Mouse (Mus musculus) urinary bladder, postnatal 25 days (tissue): ENCODE data around the gene Tceal8.
"Not testable (repeated sequence)": the region's sequence is repeated elsewhere in the genome, so short reads cannot be mapped to it uniquely, and the experiment has no call there.

Source experiments
- DNase-seq: peaks from one replicate; pipeline ENCODE4 v3.0.0; 2022; ENCODE audit warnings: low spot score

The Tceal8 gene

DNA sequence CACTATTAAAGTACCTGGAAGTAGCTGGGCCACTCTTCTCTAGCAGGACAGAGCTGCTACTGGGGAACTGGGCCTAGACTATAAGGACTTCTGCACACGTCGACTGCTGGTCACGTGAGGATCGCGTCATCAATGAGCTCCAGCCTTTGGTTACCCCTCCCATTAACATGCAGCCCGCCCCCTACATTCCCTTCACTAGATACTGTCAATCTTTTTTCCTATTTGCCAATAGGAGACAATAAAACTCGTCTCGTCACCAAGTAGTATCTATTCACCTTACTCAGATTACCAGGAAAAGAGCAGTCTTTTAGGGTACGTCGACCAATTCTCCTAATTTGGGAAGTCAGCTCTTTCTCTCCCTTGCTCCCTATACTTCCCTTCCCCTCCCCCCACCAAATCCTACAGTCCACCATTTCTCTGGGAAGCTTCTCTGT is at the start of gene Tceal8:
Gene Tceal8, minus strand, starts transcription at position 225 of the 434 bp plus-strand sequence.
- peak; percentile 47 for DNase-seq

DNA sequence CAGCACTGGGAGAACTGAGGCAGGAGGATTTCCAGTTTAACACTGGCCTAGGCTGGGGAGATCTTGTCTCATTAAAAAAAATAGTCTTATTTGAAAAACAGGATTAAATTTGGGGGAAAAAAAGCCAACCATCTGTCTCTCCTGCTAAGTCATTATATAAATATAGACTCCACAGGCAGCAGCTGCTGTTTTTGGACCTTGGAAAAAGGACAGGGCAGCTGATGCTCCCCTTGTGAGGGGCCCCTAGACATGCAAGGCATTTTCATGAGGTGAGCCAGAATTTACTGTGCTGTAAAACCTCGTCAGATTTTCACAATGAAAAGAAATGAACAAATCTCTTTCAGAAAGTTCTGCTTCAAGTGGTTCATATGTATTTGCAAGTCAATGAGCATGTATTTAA is 44.2 kb upstream of the Tceal8 start:
- no peak for DNase-seq

DNA sequence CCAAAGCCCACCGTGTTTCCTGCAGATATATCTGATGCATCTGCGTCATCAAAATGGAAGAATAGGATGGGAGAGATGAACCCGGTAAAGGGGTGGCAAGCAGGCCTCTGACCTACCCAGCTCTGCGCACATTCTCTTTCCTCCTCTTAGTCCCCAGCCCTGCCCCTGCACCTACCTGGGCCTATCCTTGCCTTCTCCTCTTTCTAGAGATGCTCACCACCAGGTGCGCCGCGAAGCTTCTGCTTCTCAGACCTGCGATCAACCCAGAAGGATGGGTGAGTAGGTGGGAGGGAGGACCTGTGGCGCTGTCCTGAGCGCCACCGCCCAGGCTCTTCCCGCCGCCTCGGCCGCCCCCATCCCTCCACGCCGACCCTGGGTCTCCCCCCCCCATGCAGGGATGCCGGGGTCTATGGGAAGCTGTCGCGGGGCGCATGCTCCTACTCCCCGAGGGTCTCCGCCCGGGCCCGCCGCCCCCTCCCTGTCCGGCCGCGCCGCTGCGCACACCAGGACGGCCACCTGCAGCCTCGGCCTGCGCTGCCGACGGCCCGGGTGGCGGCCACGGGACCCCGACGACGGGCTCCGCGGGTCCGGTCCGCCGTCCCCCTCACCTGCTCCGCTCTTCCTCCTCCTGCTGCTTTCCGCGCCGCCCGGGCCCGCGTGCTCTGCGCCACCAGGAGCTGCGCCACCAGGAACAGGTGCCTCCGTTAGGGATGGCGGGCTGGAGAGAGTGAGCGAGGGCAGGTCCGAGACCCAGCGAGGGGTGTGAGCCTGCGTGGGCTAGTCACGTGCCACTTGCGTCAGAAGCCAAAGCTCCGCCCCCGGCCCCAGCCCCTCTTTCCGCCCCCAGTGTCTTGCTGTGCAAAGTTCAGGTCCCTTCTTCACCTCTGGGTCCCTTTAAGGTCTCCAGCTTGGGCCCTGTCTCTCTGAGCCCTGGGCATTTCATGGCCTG is 42.9 kb upstream of the Tceal8 start, which contains the start of the genes Tceal7 and Bex1:
Gene Tceal7, plus strand, starts transcription at position 51 of the 949 bp plus-strand sequence.
Gene Bex1, minus strand, starts transcription at position 785 of the 949 bp plus-strand sequence.
- DNase-seq: not testable (repeated sequence)

- no peak for DNase-seq
These were observed 41.3 kb upstream of the Tceal8 start for GRCm38 (mm10) chrX:136213396-136213795.

DNA sequence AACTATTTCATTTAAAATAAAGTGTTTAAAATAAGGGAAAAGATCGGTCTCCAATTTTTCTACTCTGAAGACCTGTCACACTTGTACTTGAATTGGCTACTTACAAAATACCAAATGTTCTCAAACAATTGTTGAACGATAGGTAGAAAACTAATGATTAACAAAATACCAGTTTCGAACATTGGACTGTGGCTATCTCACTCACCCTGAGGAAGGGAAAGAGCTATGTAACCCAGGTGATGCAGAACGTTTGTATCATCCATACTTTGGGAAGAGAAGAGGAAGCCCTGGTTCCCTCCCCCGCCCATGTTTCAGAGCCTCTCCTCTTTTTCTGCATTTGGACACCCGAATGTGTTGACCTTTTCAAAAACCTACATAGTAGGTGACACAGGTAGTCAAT is 32.3 kb upstream of the Tceal8 start:
- no peak for DNase-seq

- peak; percentile 17 for DNase-seq
These were observed 31.5 kb upstream of the Tceal8 start, which contains the start of gene Tceal5 for GRCm38 (mm10) chrX:136203664-136204066. TSS of gene Tceal5 (minus strand) at chrX:136203876.

DNA sequence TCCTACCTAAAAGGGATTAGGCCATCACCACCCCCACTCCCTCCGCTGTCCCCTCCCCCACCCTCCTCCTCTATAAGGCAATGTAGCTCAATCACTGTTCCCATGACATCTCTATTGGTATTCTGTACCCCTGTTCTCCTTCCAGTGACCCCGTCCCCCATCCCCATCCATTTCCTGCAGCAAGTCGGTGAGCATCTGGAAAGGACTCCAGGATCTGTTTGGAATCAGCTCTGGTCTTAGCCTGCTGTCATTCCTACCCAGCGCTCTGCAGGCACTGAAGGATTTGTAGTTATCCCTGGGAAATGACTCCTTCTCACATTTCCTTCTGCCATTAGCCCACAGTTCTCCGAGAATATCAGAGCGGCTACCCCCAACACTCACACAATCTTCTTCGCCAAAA is 31.1 kb upstream of the Tceal8 start:
- no peak for DNase-seq

DNA sequence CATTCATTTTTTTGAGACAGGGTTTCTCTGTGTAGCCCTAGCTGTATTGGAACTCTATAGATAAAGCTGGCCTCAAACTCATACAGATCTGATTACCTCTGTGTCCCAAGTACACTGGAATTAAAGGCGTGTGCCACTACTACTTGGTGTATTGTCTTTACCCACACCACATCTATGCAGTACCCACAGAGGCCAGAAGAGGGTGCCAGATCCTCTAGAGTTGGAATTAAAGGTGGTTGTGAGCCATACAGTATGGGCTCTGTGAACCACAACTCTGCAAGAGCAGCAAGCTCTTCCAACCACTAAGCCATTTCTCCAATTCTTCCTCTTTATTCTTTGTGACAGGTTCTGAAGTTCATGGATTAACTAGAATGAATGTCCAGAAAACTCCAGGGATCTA is 24.7 kb upstream of the Tceal8 start:
- DNase-seq: peak; percentile 18

GRCm38 (mm10) chrX:136195193-136195944 is 23.2 kb upstream of the Tceal8 start:
- no peak for DNase-seq

- no peak for DNase-seq
These were observed 11.0 kb upstream of the Tceal8 start for GRCm38 (mm10) chrX:136183107-136183506.

DNA sequence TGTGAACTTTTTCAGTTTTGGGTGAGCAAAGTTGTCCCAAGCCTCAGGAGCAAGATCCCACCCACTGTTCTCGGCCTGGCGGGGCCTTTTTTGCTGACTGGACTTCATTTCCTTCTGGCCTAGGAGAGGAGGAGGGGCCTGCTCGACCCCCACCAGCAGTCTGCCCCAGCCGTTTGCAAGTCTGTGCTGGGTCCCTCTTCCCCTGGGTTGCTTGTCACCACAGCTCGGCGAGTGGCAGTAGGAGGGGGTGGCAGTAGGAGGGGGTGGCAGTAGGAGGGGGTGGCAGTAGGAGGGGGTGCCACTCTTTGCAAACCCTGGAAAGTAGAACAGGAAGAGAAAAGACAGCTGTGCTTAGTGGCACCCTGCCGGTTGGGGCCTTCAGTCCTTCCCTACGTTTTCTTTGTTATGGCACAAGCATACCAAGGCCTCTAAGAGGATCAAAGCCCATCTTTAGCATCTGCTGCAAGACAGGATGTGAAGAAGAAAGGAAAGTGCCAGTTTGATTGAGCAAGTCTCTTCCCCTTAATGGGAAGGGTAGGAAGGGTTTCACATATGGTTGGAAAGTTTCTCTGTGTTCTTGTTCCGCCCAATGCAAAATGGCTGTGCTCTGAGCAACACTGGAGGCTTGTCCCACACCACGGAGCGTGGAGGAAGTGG is 8.9 kb upstream of the Tceal8 start:
- no peak for DNase-seq

GRCm38 (mm10) chrX:136172786-136173185 is 644 bp upstream of the Tceal8 start:
- DNase-seq: no peak

GRCm38 (mm10) chrX:136171189-136172117 is 689 bp downstream of the Tceal8 start:
- DNase-seq: peak; percentile 12

- DNase-seq: no peak
These were observed 1.5 kb downstream of the Tceal8 start for GRCm38 (mm10) chrX:136170625-136171024.

GRCm38 (mm10) chrX:136144195-136144594 is 27.9 kb downstream of the Tceal8 start:
- no peak for DNase-seq

- DNase-seq: no peak
These were observed 28.4 kb downstream of the Tceal8 start for GRCm38 (mm10) chrX:136143711-136144110.

DNA sequence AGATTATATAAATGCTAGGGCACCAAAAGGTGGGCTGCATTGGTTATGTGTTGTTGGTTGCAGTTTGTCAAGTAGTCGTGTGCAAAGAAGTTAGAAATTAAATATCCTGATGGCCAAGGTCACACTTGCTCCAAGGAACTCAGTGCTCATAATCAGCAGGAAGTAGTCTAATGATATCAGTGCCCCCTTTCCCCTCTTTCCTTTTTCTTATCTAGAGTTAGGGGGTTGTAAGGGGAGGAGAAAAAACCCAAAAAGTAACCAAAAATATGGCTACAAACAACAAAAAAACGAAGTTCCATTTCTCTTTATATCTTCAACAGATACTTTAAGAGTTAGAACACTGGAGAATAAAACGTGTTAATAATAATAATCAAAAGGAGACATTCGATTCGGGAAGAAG is 30.8 kb downstream of the Tceal8 start:
- no peak for DNase-seq

DNA sequence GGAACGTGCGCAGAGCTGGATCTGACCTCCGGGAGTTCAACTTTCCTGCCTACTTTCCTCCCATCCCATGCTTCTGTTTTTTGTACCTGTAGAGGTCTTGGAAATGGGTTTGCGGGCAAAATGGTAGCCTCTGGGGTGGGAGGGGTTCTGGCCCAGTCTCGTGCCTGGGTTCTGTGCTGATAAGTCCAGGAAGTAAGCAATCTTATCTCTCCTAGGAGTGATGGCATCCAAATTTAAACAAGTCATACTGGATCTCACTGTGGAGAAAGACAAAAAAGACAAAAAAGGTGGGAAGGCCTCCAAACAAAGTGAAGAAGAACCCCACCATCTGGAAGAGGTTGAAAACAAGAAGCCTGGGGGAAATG is 32.5 kb downstream of the Tceal8 start:
- not testable (repeated sequence) for DNase-seq

DNA sequence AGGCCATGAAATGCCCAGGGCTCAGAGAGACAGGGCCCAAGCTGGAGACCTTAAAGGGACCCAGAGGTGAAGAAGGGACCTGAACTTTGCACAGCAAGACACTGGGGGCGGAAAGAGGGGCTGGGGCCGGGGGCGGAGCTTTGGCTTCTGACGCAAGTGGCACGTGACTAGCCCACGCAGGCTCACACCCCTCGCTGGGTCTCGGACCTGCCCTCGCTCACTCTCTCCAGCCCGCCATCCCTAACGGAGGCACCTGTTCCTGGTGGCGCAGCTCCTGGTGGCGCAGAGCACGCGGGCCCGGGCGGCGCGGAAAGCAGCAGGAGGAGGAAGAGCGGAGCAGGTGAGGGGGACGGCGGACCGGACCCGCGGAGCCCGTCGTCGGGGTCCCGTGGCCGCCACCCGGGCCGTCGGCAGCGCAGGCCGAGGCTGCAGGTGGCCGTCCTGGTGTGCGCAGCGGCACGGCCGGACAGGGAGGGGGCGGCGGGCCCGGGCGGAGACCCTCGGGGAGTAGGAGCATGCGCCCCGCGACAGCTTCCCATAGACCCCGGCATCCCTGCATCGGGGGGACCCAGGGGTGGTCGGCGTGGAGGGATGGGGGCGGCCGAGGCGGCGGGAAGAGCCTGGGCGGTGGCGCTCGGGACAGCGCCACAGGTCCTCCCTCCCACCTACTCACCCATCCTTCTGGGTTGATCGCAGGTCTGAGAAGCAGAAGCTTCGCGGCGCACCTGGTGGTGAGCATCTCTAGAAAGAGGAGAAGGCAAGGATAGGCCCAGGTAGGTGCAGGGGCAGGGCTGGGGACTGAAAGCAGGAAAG is 33.1 kb downstream of the Tceal8 start, which contains the start of gene Bex4:
Gene Bex4, plus strand, starts transcription at position 170 of the 813 bp plus-strand sequence.
- not testable (repeated sequence) for DNase-seq

GRCm38 (mm10) chrX:136135559-136135958 is 36.6 kb downstream of the Tceal8 start:
- no peak for DNase-seq
